Mouse (Mus musculus) CH12.LX (cell line): ENCODE data around the gene Pitpna. TPM values are rescaled to one million over a fixed set of nuclear protein-coding genes. Genes with fewer than 3 reads are reported as not detected.

ENCODE experiments used
- DNase-seq: peaks from one replicate; pipeline ENCODE4 v3.0.0-alpha.2; 2013; ENCODE audit errors: extremely low read depth
- H3K27ac ChIP-seq: 2 replicates; pipeline ENCODE4 v1.5.1; 2012; ENCODE audit warnings: low read depth, mild to moderate bottlenecking, control low read depth, moderate library complexity; ENCODE audit not compliant: insufficient read depth
- H3K27me3 ChIP-seq: replicated peaks from 2 replicates; pipeline ENCODE3; 2012; ENCODE audit warnings: inconsistent platforms
- H3K36me3 ChIP-seq, 2 experiments: replicated peaks in 1 of 2; 2 replicates each; pipeline versions ENCODE3 to v1.6.1; 2012; ENCODE audit warnings: inconsistent platforms in 1 of 2, low read length in 1 of 2, mild to moderate bottlenecking in 1 of 2, mixed read lengths in 1 of 2, moderate library complexity in 1 of 2; ENCODE audit not compliant: control insufficient read depth in 1 of 2, insufficient read depth in 1 of 2
- H3K4me1 ChIP-seq, 2 experiments: 2 replicates each; pipeline ENCODE4 v1.6.1; 2012; ENCODE audit warnings: inconsistent platforms in 1 of 2, moderate library complexity in 1 of 2; ENCODE audit not compliant: insufficient read depth in 2 of 2, control insufficient read depth in 1 of 2
- H3K4me2 ChIP-seq: 2 replicates; pipeline ENCODE4 v1.6.1; 2012; ENCODE audit warnings: low read depth, mild to moderate bottlenecking, control low read depth; ENCODE audit not compliant: poor library complexity, insufficient read depth, severe bottlenecking
- H3K4me3 ChIP-seq, 3 experiments: fragments of 150-350 bp in 1 of 3; sonication (generic) in 1 of 3; replicated peaks in 1 of 3; 2 replicates each; pipeline versions ENCODE3 to v1.5.1; 2011 to 2012; ENCODE audit warnings: low read depth in 2 of 3, low read length in 2 of 3, mild to moderate bottlenecking in 2 of 3, moderate library complexity in 2 of 3, control low read depth in 1 of 3, improper control_type of control experiment in 1 of 3, inconsistent platforms in 1 of 3, mixed read lengths in 1 of 3; ENCODE audit not compliant: poor library complexity in 1 of 3
- H3K79me2 ChIP-seq: replicated peaks from 2 replicates; pipeline ENCODE4 v1.6.1; 2012; ENCODE audit warnings: mild to moderate bottlenecking, moderate library complexity; ENCODE audit not compliant: control insufficient read depth, poor library complexity, insufficient read depth, severe bottlenecking; ENCODE audit errors: extremely low read depth
- H3K9ac ChIP-seq: 2 replicates; pipeline ENCODE4 v1.6.1; 2012; ENCODE audit warnings: low read depth, mild to moderate bottlenecking, control low read depth, moderate library complexity; ENCODE audit not compliant: insufficient read depth
- H3K9me3 ChIP-seq: replicated peaks from 2 replicates; pipeline ENCODE3; 2012; ENCODE audit warnings: low read length, inconsistent platforms, mixed read lengths
- BHLHE40 ChIP-seq: IDR thresholded peaks from 2 replicates; pipeline ENCODE4 v1.6.1; 2011; ENCODE audit warnings: mild to moderate bottlenecking, low read depth, low read length, improper control_type of control experiment
- CHD1 ChIP-seq: IDR thresholded peaks from 2 replicates; pipeline ENCODE4 v1.6.1; 2012; ENCODE audit warnings: low read depth, low read length, improper control_type of control experiment, inconsistent platforms
- CHD2 ChIP-seq: IDR thresholded peaks from 2 replicates; pipeline ENCODE4 v1.6.1; 2011; ENCODE audit warnings: low read length, improper control_type of control experiment
- E2F4 ChIP-seq: IDR thresholded peaks from 2 replicates; pipeline ENCODE4 v1.6.1; 2011; ENCODE audit warnings: low read depth, low read length, improper control_type of control experiment; ENCODE audit not compliant: insufficient replicate concordance
- ELF1 ChIP-seq: IDR thresholded peaks from 2 replicates; pipeline ENCODE4 v1.6.1; 2014; ENCODE audit warnings: low read depth, mild to moderate bottlenecking, inconsistent platforms, low read length, improper control_type of control experiment
- ETS1 ChIP-seq: conservative IDR thresholded peaks from 2 replicates; pipeline ENCODE4 v1.6.1; 2012; ENCODE audit warnings: low read depth, mild to moderate bottlenecking, inconsistent platforms, low read length, improper control_type of control experiment, moderate library complexity
- GABPA ChIP-seq: IDR thresholded peaks from 2 replicates; pipeline ENCODE4 v1.6.1; 2012; ENCODE audit warnings: low read depth, low read length, improper control_type of control experiment, inconsistent platforms; ENCODE audit not compliant: insufficient replicate concordance
- HCFC1 ChIP-seq: IDR thresholded peaks from 2 replicates; pipeline ENCODE4 v1.6.1; 2012; ENCODE audit warnings: low read depth, mild to moderate bottlenecking, inconsistent platforms, low read length, improper control_type of control experiment
- IRF4 ChIP-seq: IDR thresholded peaks from 2 replicates; pipeline ENCODE4 v1.6.1; 2014; ENCODE audit warnings: low read depth, mild to moderate bottlenecking, inconsistent platforms, low read length, improper control_type of control experiment
- JUN ChIP-seq: IDR thresholded peaks from 2 replicates; pipeline ENCODE4 v1.6.1; 2011; ENCODE audit warnings: low read depth, mild to moderate bottlenecking, low read length, improper control_type of control experiment, moderate library complexity; ENCODE audit not compliant: insufficient read depth
- KAT2A ChIP-seq: IDR thresholded peaks from 2 replicates; pipeline ENCODE4 v1.6.1; 2012; ENCODE audit warnings: low read length, improper control_type of control experiment, inconsistent platforms; ENCODE audit not compliant: insufficient replicate concordance
- MAFK ChIP-seq: IDR thresholded peaks from 2 replicates; pipeline ENCODE4 v1.6.1; 2011; ENCODE audit warnings: low read length, improper control_type of control experiment; ENCODE audit not compliant: insufficient replicate concordance
- MAX ChIP-seq: IDR thresholded peaks from 2 replicates; pipeline ENCODE4 v1.6.1; 2011; ENCODE audit warnings: low read length, improper control_type of control experiment
- MAZ ChIP-seq: IDR thresholded peaks from 2 replicates; pipeline ENCODE4 v1.6.1; 2012; ENCODE audit warnings: low read depth, mild to moderate bottlenecking, inconsistent platforms, low read length, improper control_type of control experiment, moderate library complexity
- MEF2A ChIP-seq: IDR thresholded peaks from 2 replicates; pipeline ENCODE4 v1.6.1; 2014; ENCODE audit warnings: low read depth, mild to moderate bottlenecking, inconsistent platforms, low read length, improper control_type of control experiment, borderline replicate concordance
- MXI1 ChIP-seq: IDR thresholded peaks from 2 replicates; pipeline ENCODE4 v1.6.1; 2011; ENCODE audit warnings: mild to moderate bottlenecking, low read depth, low read length, improper control_type of control experiment
- MYC ChIP-seq: IDR thresholded peaks from 2 replicates; pipeline ENCODE4 v1.6.1; 2011; ENCODE audit warnings: low read depth, mild to moderate bottlenecking, improper control_type of control experiment, low read length
- NELFE ChIP-seq: IDR thresholded peaks from 2 replicates; pipeline ENCODE4 v1.6.1; 2011; ENCODE audit warnings: low read depth, low read length, improper control_type of control experiment
- NRF1 ChIP-seq: IDR thresholded peaks from 2 replicates; pipeline ENCODE4 v1.6.1; 2014; ENCODE audit warnings: low read depth, mild to moderate bottlenecking, inconsistent platforms, low read length, improper control_type of control experiment, moderate library complexity
- POLR2A ChIP-seq: IDR thresholded peaks from 2 replicates; pipeline ENCODE4 v1.6.1; 2011; ENCODE audit warnings: low read depth, mild to moderate bottlenecking, improper control_type of control experiment, low read length
- POLR2AphosphoS2 ChIP-seq: IDR thresholded peaks from 2 replicates; pipeline ENCODE4 v1.6.1; 2011; ENCODE audit warnings: low read depth, low read length, improper control_type of control experiment
- SIN3A ChIP-seq: IDR thresholded peaks from 2 replicates; pipeline ENCODE4 v1.6.1; 2012; ENCODE audit warnings: low read length, improper control_type of control experiment, inconsistent platforms
- TBP ChIP-seq: conservative IDR thresholded peaks from 2 replicates; pipeline ENCODE4 v1.6.1; 2011; ENCODE audit warnings: low read depth, low read length, improper control_type of control experiment
- TCF12 ChIP-seq: IDR thresholded peaks from 2 replicates; pipeline ENCODE4 v1.6.1; 2014; ENCODE audit warnings: low read depth, mild to moderate bottlenecking, inconsistent platforms, low read length, improper control_type of control experiment
- UBTF ChIP-seq: IDR thresholded peaks from 2 replicates; pipeline ENCODE4 v1.6.1; 2012; ENCODE audit warnings: low read depth, mild to moderate bottlenecking, inconsistent platforms, low read length, improper control_type of control experiment, moderate library complexity
- USF2 ChIP-seq: conservative IDR thresholded peaks from 2 replicates; pipeline ENCODE4 v1.6.1; 2011; ENCODE audit warnings: low read depth, low read length, improper control_type of control experiment
- ZC3H11A ChIP-seq: IDR thresholded peaks from 2 replicates; pipeline ENCODE4 v1.6.1; 2012; ENCODE audit warnings: low read depth, mild to moderate bottlenecking, inconsistent platforms, low read length, improper control_type of control experiment
- ZNF384 ChIP-seq: IDR thresholded peaks from 2 replicates; pipeline ENCODE4 v1.6.1; 2012; ENCODE audit warnings: low read depth, low read length, improper control_type of control experiment, inconsistent platforms
- dilution Hi-C: fragments of 300-500 bp; cut with MboI; formaldehyde crosslinking; loops from 2 replicates; pipeline ENCODE4 v1.14.3; 2020; ENCODE audit warnings: low sequenced_read_pairs; ENCODE audit not compliant: extremely low pct_unique_long_range_greater_than_20kb, extremely low pct_ligation_motif_present
- in situ Hi-C: fragments of 300-500 bp; cut with MboI; formaldehyde crosslinking; loops from 3 replicates; pipeline ENCODE4 v1.14.3; 2019; ENCODE audit warnings: low sequenced_read_pairs, low pct_ligation_motif_present, low pct_unique_long_range_greater_than_20kb, mixed read lengths
- polyA plus RNA-seq: library from polyadenylated mRNA; unstranded; fragments of >175 nt; gene quantifications from 2 replicates; pipeline ENCODE4 v1.2.1, GENCODE M21; 2012; ENCODE audit warnings: low read depth; ENCODE audit not compliant: insufficient read length
- total RNA-seq, 2 experiments: library from RNA; depleted of rRNA; stranded (reverse); fragments of 300-350 nt in 1 of 2; fragments of >200 nt in 1 of 2; gene quantifications; 2 replicates each; pipeline ENCODE4 v1.2.3; 2012 to 2014

The Pitpna gene
- total and polyA plus RNA-seq, 3 experiments = 61.8 to 243 (median 80.7) TPM

DNA sequence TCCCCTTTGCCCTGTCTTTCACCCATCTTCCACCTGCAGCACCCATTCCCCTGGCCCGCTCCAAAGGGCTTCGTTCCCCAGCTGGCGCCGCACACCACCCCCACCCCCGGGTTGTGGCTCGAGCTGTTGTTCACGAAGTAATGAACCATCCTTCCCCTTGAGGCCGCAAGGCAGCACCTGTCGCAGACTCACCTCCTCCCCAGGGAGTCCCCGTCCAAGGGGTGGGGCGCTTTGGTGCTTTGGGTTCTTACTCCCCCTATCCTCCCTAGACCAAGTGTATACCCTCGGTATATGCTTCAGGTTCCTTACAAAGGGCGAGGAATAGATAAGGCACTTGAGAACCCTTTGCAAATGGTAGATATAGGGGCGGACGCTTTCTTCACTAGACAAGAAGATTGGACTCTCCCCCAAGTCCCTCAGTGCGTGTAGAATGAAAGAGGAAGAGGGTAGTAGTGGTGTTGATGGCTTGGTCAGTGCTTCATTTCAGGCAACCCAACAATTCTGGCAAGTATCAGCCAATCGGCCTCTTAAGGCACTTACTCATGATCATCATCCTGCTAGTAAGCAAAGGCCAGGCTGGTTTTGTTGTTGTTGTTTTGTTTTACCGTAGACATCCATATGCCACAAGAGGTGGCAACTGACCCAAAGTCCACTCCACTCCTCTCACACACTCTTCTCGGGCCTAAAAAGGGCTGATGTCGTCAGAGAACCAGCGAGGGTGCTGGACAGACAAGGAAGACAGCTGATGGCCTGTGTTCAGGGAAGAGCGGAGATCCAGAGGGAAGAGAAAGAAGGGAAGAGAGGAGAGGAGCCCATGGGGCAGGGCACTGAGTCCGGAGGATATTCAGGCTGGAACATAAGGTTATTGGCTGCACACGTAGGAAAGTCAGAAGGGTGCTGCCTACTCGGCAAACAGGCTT is 66.8 kb downstream of the Pitpna start (continued):
- peak; percentile 43 for TF ChIP-seq HCFC1
- TF ChIP-seq GABPA = no peak
- TF ChIP-seq JUN = no peak
- TF ChIP-seq SIN3A = peak; percentile 64
- TF ChIP-seq ZC3H11A = no peak
- TF ChIP-seq MEF2A = peak; percentile 84
- 0 out of 2 replicates have a peak, but pooled peaks have one; percentile 42 for TF ChIP-seq IRF4
- TF ChIP-seq ELF1 = peak; percentile 58; the same call in 1 of the 2 replicates
- TF ChIP-seq, all 38 proteins: peak for 22

DNA sequence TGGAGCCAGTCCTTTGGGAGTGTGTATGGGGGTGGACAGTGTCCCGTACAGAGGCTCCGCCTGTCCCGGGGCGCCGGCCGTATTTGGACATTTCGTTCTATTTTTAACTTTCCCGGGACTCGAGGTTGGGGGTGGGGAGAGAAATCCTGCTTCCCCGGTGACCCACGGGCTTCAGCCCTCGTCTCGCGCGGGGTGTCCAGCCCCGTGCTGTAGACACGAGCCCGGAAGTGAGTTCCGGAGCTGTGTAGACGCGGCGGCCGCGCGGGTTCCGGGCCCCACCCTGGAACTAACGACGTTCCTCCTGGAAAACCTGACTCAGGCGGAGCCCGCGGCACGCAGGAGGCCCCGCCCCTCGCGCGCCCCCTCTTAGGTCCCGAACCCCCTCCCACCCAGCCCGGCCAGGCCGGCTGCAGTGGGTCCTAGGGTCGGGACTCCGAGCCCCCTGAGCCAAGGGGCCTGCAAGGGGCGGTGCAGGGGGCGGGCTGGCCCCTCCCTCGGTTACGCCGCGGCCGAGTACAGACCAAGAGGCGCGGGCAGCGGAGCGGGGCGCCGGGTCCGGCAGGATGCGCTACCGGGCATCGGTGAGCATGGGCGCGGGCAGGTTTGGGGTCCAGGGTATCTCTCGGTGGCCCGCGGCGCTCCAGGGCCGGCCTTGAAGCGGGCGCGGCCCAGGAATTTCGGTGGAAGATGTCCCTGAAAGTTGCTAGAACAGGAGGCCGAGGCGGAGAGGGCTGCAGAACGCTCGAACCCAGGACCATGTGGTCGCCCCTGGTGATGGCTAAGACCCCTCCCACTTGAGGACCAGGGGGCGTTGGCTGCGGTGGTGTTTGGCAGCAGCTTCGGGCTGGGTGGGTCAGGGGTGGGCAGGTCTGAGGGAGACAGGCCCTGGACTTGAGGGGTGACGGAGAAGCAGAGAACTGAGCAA is 68.0 kb downstream of the Pitpna start:
- peak; percentile 68 for TF ChIP-seq MAX
- peak; percentile 66; the same call in 1 of the 2 replicates for TF ChIP-seq POLR2A
- peak; percentile 62 for TF ChIP-seq ETS1
- TF ChIP-seq HCFC1 = peak; percentile 47; the same call in 1 of the 2 replicates
- TF ChIP-seq MXI1 = peak; percentile 76; the same call in 1 of the 2 replicates
- TF ChIP-seq KAT2A = 0 out of 2 replicates have a peak, but pooled peaks have one; percentile 37
- TF ChIP-seq USF2 = no peak
- peak; percentile 91 for TF ChIP-seq ELF1
- no peak for TF ChIP-seq CHD1
- TF ChIP-seq MAZ = peak; percentile 43; the same call in 1 of the 2 replicates
- no peak for TF ChIP-seq GABPA
- no peak for TF ChIP-seq UBTF
- TF ChIP-seq ZNF384 = no peak
- TF ChIP-seq MYC = peak; percentile 63; the same call in 1 of the 2 replicates
- no peak for TF ChIP-seq MAFK
- peak; percentile 1 for TF ChIP-seq IRF4
- TF ChIP-seq CHD2 = no peak
- TF ChIP-seq SIN3A = peak; percentile 15
- TF ChIP-seq E2F4 = no peak
- 0 out of 2 replicates have a peak, but pooled peaks have one; percentile 44 for TF ChIP-seq TCF12
- peak; percentile 38; the same call in 1 of the 2 replicates for TF ChIP-seq POLR2AphosphoS2
- peak; percentile 71 for TF ChIP-seq BHLHE40
- 0 out of 2 replicates have a peak, but pooled peaks have one; percentile 36 for TF ChIP-seq TBP
- no peak for TF ChIP-seq JUN
- TF ChIP-seq NRF1 = 0 out of 2 replicates have a peak, but pooled peaks have one; percentile 38
- peak; percentile 79 for TF ChIP-seq MEF2A
- TF ChIP-seq NELFE = peak; percentile 58
- peaks cover 3 to 50% of the 10 kb centered on the region in 2 experiments; a peak in 3 of 4 replicates for H3K4me1 ChIP-seq
- peak; percentile 75 for DNase-seq
- peak overlapping the region; percentile 62 to 73 (median 71) for H3K4me3 ChIP-seq
- H3K9ac ChIP-seq = peak overlapping the region; percentile 86
- H3K27ac ChIP-seq = peak overlapping the region; percentile 98
- in situ Hi-C loops (no loop called here), dilution Hi-C loops (no loop called here)
- H3K27me3 ChIP-seq = no peaks in the 10 kb centered on the region
- peaks cover 32% of the 10 kb centered on the region for H3K79me2 ChIP-seq
- peak overlapping the region; percentile 90 for H3K4me2 ChIP-seq
- H3K36me3 ChIP-seq = peaks cover 34 to 40% of the 10 kb centered on the region in 2 experiments
- H3K9me3 ChIP-seq = no peaks in the 10 kb centered on the region
